Mouse (Mus musculus): Measurements from ENCODE around the gene Fmnl2.
A peak's percentile ranks its signal among the peaks of the same experiment; 100 is the strongest.

Fmnl2 gene

GRCm38 (mm10) chr2:53038253-53038652 is 180.6 kb downstream of the Fmnl2 start:
- DNase-seq (ENCODE audit: low spot score in 2 of 2), result no peak

- DNase-seq (ENCODE audit: low spot score in 2 of 2), result no peak
These were observed 181.1 kb downstream of the Fmnl2 start for GRCm38 (mm10) chr2:53038737-53039136.

GRCm38 (mm10) chr2:53047031-53047430 is 189.4 kb downstream of the Fmnl2 start:
- DNase-seq (ENCODE audit: low spot score in 2 of 2), result no peak

- no peak for DNase-seq (ENCODE audit: low spot score in 2 of 2)
These were observed 190.2 kb downstream of the Fmnl2 start for GRCm38 (mm10) chr2:53047749-53048387.

- DNase-seq (ENCODE audit: low spot score in 2 of 2), result no peak
These were observed 192.7 kb downstream of the Fmnl2 start for GRCm38 (mm10) chr2:53050376-53050775.

- no peak for DNase-seq (ENCODE audit: low spot score in 2 of 2)
These were observed 193.8 kb downstream of the Fmnl2 start for GRCm38 (mm10) chr2:53051502-53051901.

GRCm38 (mm10) chr2:53053714-53054113 is 196.1 kb downstream of the Fmnl2 start:
- no peak for DNase-seq (ENCODE audit: low spot score in 2 of 2)

- no peak for DNase-seq (ENCODE audit: low spot score in 2 of 2)
These were observed 198.9 kb downstream of the Fmnl2 start for GRCm38 (mm10) chr2:53056556-53056955.

GRCm38 (mm10) chr2:53057291-53057690 is 199.6 kb downstream of the Fmnl2 start:
- DNase-seq (ENCODE audit: low spot score in 2 of 2), result peak in 1 of 2 experiments; percentile 41

GRCm38 (mm10) chr2:53061363-53062000 is 203.8 kb downstream of the Fmnl2 start:
- no peak for DNase-seq (ENCODE audit: low spot score in 2 of 2)

GRCm38 (mm10) chr2:53066973-53067372 is 209.3 kb downstream of the Fmnl2 start:
- no peak for DNase-seq (ENCODE audit: low spot score in 2 of 2)

GRCm38 (mm10) chr2:53070607-53071006 is 212.9 kb downstream of the Fmnl2 start:
- DNase-seq (ENCODE audit: low spot score in 2 of 2), result peak in 1 of 2 experiments; percentile 12

- DNase-seq (ENCODE audit: low spot score in 2 of 2), result no peak
These were observed 222.1 kb downstream of the Fmnl2 start for GRCm38 (mm10) chr2:53079693-53080286.

GRCm38 (mm10) chr2:53082045-53082444 is 224.4 kb downstream of the Fmnl2 start:
- DNase-seq (ENCODE audit: low spot score in 2 of 2), result no peak

- DNase-seq (ENCODE audit: low spot score in 2 of 2), result no peak
These were observed 224.8 kb downstream of the Fmnl2 start for GRCm38 (mm10) chr2:53082501-53082900.

GRCm38 (mm10) chr2:53083241-53083640 is 225.6 kb downstream of the Fmnl2 start:
- DNase-seq (ENCODE audit: low spot score in 2 of 2), result no peak

- peak in 1 of 2 experiments; percentile 58 for DNase-seq (ENCODE audit: low spot score in 2 of 2)
These were observed 228.1 kb downstream of the Fmnl2 start for GRCm38 (mm10) chr2:53085617-53086202.

GRCm38 (mm10) chr2:53088744-53089143 is 231.1 kb downstream of the Fmnl2 start:
- no peak for DNase-seq (ENCODE audit: low spot score in 2 of 2)

GRCm38 (mm10) chr2:53095031-53095430 is 237.4 kb downstream of the Fmnl2 start:
- peak in 1 of 2 experiments; percentile 19 for DNase-seq (ENCODE audit: low spot score in 2 of 2)

GRCm38 (mm10) chr2:53095489-53095888 is 237.8 kb downstream of the Fmnl2 start:
- no peak for DNase-seq (ENCODE audit: low spot score in 2 of 2)

GRCm38 (mm10) chr2:53100093-53100492 is 242.4 kb downstream of the Fmnl2 start:
- no peak for DNase-seq (ENCODE audit: low spot score in 2 of 2)

GRCm38 (mm10) chr2:53101885-53102740 is 244.5 kb downstream of the Fmnl2 start:
- no peak for DNase-seq (ENCODE audit: low spot score in 2 of 2)
